Mouse (Mus musculus) kidney, adult 18-20 months (tissue): ENCODE results near the gene Timm29.

Source experiments
- DNase-seq: peaks from one replicate; pipeline ENCODE4 v3.0.0; 2021

Timm29 gene

DNA sequence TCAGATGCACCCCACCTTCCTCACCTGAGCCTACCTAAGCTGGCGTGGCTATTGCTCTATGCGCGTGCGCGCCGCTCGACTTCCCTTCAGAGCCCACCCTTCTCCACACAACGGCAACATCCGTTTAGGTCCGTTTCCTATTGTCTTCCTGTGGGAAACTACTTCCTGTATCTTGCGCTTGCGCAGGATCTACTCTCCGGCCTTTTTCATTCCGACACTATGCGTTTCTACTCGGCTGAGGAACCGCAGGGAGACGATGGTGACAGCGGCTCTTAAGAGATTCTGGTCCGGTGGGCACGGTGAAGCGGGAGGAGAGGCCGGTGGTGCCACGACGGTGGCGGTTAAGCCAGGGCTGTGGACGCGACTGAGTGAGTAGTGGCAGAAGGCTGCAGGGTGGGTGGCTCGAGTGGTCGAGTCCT, at the start of gene Timm29, which contains the start of gene Yipf2:
Gene Timm29 (plus strand): TSS at position 20 of the 419 bp plus-strand sequence.
Gene Yipf2 (minus strand): TSS at position 126 of the 419 bp plus-strand sequence.
- DNase-seq, result peak; percentile 90

DNA sequence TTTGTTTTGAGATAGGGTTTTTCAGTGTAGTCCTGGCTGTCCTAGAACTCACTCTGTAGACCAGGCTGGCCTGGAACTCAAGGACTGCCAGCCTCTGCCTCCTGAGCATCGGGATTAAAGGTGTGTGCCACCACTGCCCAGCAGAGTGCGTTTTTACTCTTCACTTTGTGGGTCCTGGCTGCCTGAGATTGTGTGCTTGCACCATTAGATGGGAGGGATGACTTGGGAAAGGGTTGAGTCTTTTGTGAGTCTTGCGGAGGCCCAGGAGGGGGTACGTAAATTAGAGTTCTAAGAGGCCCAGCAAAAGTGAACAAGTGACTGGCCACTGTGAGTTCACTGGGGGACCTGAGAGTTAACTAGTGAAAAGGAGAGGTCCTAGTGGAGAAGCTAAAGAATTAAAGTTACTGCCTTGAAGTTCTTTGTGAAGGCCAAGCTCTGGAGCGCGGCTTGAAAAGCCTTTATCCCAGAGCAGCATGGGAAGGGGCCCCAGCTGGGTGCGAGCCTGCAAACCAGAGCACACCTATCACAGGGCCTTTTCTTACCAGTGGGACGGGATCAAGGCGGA, 47.1 kb upstream of the Timm29 start:
- no peak for DNase-seq

- peak; percentile 100 for DNase-seq
Measured at GRCm38 (mm10) chr9:21545916-21546788, 46.4 kb upstream of the Timm29 start.

- no peak for DNase-seq
Measured at GRCm38 (mm10) chr9:21546789-21547074, 45.8 kb upstream of the Timm29 start, which contains the start of gene Carm1. Gene Carm1 (plus strand): TSS chr9:21546894.

- peak; percentile 70 for DNase-seq
Measured at GRCm38 (mm10) chr9:21547075-21547941, 45.2 kb upstream of the Timm29 start.

DNA sequence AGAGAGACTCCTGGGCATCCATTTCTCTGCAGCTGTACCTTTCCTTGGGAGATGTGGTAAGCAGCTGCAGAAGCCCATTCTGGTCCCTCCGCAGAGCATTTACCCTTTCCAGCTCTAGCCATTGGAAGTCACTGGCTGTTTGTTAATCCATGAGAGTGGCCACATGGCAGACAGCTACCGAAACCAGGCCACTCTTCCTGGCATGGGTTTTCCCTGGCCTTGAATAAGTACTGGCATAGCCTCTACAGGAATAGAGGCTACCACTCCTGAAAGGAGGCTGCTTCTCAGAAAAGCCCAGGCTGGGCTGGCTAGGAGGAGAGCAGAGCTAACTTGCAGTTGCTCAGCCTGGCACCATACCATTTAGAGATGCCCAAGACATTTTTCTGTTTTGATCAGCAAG, 41.5 kb upstream of the Timm29 start:
- DNase-seq, result no peak

DNA sequence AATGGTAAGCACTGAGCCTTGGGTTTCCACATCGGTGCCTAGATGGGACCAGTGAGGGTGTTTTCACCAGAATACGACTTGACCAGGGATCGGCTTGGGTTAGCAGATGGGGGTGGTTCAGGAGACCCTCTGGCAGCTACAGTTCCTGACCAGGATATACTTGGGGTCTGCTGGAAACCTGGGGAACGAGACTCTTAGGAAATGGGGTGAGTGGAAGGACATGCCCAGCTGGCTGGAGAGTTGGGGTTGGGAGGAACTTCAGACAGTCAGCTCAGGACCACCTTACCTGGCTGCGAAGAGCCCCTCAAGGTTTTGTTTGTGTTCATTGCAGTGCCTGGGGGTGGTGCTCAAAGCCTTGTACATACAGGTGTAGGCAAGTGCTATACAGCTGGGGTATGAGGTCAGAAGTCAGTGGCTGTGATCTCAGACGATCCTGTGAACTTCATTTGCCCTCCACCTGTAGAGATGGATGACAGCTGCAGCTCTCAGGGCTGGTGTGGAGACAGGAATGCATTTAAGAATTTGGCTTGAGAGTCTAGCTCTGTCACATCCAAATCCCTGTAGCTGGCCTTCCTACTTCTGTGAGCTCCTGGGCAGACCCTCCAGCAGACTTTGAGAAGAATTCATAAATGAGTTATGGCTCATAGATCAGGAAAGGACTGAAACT, 38.8 kb upstream of the Timm29 start:
- no peak for DNase-seq

- no peak for DNase-seq
Measured at GRCm38 (mm10) chr9:21555198-21555742, 37.3 kb upstream of the Timm29 start.

DNA sequence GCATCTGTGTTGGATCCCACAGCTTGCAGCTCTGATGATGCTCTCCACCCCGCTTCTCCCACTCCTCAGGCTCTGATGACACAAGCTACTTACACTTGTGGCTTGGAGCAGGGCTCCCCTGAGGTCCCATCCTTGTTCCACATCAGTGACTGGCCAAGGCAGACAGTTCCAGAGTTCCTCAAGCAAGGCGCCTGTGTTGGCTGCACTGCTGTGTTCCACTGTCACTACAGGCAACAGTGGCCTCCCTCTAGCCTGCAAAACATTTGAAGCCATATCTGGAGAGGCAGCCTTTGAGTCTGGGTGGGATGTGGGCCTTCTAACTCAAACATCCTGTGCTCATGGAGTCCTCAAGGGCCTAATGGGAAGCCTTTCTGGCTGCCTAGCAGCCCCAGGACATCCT, 35.5 kb upstream of the Timm29 start:
- DNase-seq, result no peak

DNA sequence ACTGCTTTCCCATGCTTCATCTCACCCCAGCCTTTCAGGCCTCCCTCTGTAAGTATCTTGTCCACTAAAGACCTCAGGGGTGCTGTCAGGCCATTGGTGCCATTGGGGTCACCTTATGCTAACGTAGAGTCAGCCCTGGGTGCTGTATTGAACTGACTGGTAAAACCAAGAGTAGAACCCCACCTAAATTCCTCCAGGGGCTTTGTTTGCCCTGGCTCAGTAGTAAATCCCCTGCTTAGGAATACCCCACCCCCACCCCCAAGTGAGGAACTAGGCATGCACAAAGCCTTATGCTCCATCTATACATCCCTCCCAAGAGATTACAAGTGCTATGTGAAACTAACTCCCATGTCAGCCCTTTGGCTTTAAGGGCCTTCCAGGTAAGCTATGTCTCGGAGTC, 35.0 kb upstream of the Timm29 start:
- no peak for DNase-seq

DNA sequence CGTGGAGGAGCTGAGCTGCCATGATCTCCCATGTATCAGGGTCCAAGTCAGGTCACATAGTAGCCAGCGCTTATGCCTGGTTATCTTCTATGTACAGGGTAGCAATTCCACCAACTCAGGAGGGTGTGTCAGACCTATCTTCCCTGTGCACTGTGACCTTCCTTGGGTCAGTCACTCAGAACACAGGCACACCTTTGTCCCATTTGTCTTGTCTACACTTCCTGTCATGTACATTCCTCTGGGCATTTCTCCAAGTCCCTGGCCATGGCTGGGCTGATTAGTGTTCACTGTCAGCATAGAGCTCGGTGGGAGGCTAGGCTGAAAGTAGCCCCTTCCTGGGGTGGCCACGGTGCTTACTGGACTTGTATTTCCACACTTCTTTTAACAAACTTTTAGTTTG, 34.2 kb upstream of the Timm29 start:
- no peak for DNase-seq

DNA sequence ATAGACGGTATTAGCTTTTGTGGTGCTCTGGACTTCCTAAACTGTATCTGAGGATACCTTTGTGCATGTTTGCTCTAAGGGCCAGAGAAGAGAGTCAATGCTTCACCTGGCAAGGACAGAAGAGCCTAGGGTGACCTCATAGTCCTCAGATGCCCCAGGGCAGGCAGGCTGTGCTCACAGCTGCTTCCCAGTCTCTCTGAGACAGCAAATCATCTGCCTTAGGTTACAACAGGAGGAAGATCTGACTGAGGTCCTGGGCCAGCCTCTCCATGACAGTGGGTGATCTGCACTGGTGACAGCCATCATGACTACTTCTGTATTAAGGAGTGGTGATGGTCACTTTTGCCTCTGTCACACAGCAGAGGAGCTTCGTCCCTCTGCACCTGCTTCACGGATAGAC, 33.4 kb upstream of the Timm29 start:
- DNase-seq, result no peak

DNA sequence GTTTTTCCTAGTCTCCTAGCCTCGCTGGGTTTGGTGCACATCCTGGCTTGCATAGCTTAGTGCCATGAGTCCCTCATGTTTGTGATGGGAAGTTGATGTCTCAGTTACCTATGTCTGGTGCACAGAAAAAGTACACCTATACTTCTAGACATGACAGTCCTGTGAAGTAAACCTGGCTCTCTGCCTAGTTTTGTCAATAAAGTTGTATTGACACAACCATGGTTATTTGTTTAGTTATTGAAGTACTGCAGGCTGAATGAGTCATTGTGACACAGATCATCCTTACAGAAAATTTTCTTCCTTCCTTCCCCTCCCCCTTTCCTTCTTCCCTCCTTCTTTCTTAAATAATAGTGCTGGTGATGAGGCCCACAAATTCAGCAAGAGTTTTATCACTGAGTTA, 28.1 kb upstream of the Timm29 start:
- no peak for DNase-seq

DNA sequence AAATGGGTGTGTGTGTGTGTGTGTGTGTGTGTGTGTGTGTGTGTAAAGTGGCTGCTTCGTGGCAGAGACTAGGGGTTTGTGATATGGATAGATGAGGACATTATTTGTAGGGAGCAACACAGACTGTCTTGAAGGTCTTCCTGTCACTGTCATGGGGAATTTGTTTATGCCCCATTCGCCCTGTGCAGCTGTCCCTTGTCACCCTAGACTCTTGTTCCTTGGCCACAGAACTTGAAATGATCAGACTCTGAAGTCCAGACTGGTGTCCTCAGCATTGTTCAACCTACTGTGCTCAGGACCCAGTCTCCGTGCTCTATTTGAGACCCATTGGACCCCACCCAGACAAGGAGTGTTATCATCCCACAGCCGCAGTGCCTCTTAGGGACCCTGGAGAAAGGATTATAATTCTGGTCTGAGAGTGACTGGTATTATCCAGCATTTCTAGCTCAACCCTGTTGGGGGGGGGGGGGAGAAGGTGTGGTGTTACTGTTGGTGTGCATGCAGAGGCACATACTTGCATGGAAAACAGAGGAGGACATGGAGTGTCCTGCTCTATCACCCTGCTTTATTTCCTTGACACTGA, 27.4 kb upstream of the Timm29 start:
- no peak for DNase-seq

- no peak for DNase-seq
Measured at GRCm38 (mm10) chr9:21566538-21566937, 26.0 kb upstream of the Timm29 start.

DNA sequence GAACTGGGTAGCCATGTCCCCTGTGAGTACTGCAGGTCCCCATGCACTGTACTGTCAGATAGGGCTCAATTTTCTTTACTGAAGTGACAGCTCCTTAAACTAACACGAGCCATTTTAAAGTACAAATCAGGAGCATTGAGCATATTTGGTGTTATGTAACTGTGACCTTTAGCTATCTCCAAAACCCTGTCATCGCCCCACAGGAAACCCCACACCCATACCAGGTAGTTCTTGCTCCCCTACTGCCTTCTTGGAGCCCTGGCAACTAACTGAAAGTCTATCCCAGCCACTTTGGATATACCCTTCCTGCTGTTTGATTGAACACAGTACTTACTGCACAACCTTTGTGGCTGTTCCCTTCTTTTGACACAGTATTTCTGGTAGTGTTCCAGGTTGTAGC, 25.5 kb upstream of the Timm29 start:
- DNase-seq, result no peak

GRCm38 (mm10) chr9:21568657-21569255, 23.8 kb upstream of the Timm29 start:
- no peak for DNase-seq

GRCm38 (mm10) chr9:21574012-21574801, 18.3 kb upstream of the Timm29 start:
- no peak for DNase-seq

DNA sequence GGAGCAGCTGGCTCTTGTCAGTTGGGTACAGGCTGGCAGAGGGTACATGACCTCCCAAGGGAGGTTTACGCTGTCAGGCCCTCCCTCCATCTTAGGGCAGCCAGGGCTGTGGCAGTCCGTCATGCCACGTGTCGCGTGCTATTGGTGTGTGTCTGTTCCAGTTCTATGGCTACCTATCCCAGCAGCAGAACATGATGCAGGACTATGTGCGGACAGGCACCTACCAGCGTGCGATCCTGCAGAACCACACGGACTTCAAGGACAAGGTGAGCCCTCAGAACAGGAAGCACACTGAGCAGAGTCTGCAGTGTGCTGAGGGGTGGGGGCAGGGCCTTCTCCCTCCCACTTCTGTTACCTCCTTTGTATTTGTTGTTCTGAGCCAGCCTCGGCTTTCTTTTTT, 17.3 kb upstream of the Timm29 start:
- no peak for DNase-seq

DNA sequence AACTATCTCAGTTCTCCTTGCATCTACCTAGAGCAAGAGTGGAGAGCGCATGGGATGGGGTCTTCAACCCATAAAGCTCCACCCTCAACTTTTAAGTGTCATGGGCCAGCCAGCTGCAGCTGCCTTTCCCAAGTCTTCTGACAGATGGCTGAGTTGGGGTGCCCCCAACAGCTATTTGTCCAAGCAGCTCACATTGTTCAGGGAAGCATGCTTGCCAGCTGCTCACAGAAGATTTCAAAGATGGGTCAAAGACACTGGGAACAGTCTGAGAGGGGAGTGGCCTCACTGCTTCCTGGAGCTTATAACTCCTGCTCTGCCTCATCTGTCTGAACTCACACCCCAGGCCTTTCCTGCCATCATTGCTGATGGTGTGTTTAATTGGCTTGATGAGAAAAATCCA, 16.2 kb upstream of the Timm29 start:
- DNase-seq, result no peak

DNA sequence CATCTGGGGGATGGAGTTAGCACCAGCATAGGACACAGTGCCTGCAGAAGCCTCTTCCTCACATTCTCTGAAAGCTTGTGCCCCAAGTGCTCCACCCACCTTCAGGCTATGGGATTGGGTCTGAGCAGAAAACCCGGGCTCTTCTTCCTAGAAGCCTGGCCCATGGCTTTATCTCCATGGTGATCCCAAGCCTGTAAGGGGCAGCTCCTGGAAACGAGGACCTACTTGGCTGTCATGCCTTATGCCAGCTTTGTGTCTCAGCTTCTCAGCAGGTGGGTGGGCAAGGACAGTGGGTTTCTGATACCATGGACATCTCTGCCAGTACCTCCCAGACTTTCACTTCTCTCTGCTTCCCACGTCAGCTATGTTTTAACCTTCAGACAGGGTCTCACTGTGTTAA, 14.3 kb upstream of the Timm29 start:
- DNase-seq, result no peak
